Mouse (Mus musculus): ENCODE measurements around the gene Gm9789.
"Not testable (repeated sequence)": the region's sequence is repeated elsewhere in the genome, so short reads cannot be mapped to it uniquely, and the experiment has no call there.

Gm9789 gene

GRCm38 (mm10) chr16:89157652-89158051 is at the start of gene Gm9789:
Gene Gm9789, plus strand, starts transcription at chr16:89157952.
- in situ Hi-C loops (cut with MboI, MseI): no loop called here

- in situ Hi-C loops (cut with MboI, MseI): no loop called here
Observed at GRCm38 (mm10) chr16:89140551-89140950, 17.2 kb upstream of the Gm9789 start, which contains the start of gene Gm6358. Gene Gm6358, plus strand, starts transcription at chr16:89140851.

GRCm38 (mm10) chr16:89150786-89151185 is 7.0 kb upstream of the Gm9789 start, which contains the start of gene Gm10061:
Gene Gm10061, plus strand, starts transcription at chr16:89151086.
- in situ Hi-C loops (cut with MboI, MseI): no loop called here

GRCm38 (mm10) chr16:89169190-89169589 is 11.4 kb downstream of the Gm9789 start, which contains the start of gene Gm7735:
Gene Gm7735, plus strand, starts transcription at chr16:89169490.
- in situ Hi-C loops (cut with MboI, MseI): not testable (repeated sequence)

GRCm38 (mm10) chr16:89174435-89174834 is 16.7 kb downstream of the Gm9789 start, which contains the start of gene 1110057P08Rik:
Gene 1110057P08Rik, plus strand, starts transcription at chr16:89174735.
- in situ Hi-C loops (cut with MboI, MseI): no loop called here

- in situ Hi-C loops (cut with MboI, MseI): no loop called here
Observed at GRCm38 (mm10) chr16:89188621-89189020, 30.9 kb downstream of the Gm9789 start.

GRCm38 (mm10) chr16:89205561-89205960 is 47.8 kb downstream of the Gm9789 start, which contains the start of gene Krtap20-2:
Gene Krtap20-2, plus strand, starts transcription at chr16:89205861.
- in situ Hi-C loops (cut with MboI, MseI): no loop called here
